Mouse (Mus musculus): ENCODE results near the gene Klhl33.
"Not testable (repeated sequence)": the region's sequence is repeated elsewhere in the genome, so short reads cannot be mapped to it uniquely, and the experiment has no call there.

The Klhl33 gene

DNA sequence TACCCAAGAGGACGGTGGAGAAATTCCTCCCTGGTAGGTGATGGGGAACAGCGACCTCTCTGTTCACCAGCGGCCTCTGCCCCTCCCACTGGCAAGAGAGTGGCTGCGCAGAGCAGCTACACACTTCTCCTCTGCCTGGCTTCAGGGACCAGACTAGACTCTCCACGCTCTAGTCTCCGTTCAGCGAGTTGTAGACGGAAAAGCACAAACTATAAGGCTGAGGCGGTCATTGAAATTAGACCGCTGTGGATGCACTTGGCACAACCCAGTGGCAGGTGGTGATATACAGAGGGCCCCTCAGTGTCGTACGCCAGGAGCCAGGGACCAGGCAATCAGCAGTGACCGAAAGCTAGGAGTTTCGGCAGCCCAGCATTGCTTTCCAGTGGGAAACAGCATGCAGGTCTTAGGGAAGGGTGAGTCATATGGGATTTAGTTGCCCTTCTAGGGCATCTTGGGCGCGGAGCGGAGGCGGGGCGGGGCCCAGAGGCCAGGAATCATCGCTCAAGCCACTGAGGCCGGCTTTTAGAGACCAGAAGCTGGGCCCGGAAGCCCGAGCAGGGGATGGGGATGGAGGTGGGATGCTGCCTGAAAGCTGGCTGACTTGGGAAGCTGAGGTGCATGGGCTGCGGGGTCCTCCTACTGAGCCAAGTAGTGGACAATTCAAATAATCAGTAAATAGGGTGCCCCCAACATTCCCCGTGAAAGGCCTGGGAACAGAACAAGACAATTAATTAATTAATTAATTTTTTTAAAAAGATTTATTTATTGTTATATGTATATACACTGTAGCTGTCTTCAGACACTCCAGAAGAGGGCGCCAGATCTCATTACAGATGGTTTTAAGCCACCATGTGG lies 6.9 kb upstream of the Klhl33 start:
- peak; percentile 11 for DNase-seq

GRCm38 (mm10) chr14:50897992-50898391 lies 685 bp upstream of the Klhl33 start:
- DNase-seq: not testable (repeated sequence)

GRCm38 (mm10) chr14:50896747-50897373 lies 447 bp downstream of the Klhl33 start:
- DNase-seq: peak; percentile 37

- no peak for DNase-seq
Observed at GRCm38 (mm10) chr14:50895985-50896746, 1.1 kb downstream of the Klhl33 start.

GRCm38 (mm10) chr14:50895407-50895806 lies 1.9 kb downstream of the Klhl33 start:
- no peak for DNase-seq

DNA sequence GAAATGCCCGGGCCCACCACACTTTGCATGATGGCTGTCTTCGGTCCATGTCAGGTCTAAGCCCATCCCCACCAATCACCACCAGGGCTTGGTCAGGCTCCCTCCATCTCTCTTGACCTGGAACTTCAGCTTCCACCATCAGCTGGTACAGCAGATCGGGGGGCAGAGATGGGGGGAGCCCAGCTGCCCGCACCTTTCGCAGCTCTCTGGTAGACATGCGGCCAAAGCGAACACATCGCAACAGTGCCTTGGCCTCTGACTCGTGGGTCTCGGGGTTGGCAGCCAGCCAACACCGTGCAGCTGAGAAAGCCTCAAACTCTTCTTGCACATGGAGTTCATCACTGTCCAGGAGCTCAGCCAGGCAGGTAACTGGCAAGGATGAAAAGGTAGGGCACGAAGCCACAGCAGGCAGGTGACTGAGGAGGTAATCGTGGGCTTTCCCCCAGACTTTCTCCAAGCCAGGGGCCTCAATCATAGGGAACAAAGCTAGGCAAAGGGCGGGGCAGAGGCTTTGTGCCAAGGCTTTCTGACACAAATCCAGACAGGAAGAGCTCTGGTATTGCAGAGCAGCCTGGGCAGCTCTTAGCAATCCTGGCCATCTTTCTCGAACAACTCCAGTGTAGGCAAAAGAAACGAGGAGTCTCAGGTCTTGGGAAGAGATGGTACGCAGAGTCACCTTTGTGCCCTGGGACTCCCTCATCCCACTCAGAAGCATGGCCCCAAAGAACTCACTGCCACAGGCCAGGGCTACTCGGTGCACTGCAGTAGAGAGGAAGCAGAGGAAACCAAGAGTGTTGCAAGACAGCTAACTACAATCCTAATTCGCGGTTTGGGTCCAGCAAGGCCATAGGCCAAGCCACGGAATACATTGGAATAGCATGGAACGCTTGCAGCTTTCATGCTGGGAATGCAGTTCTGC lies 4.5 kb downstream of the Klhl33 start:
- no peak for DNase-seq

DNA sequence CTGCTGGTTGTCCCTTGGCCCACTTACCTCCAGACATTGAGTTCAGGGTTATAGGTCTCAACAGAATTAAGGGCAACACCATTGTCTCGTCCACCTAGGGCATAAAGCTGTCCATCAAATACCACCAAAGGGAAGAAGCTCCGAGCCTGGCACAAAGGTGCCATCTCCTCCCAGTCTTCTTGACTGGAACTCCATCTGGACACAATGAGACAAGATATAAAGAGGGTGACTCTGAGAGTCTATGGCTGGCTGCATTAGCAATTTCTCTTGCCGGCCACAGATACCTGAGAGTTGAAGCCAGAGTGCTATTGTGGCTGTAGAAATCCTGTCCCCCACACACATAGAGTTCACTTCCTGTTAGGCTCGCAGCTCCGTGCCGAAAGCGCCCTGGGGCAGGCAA lies 5.2 kb downstream of the Klhl33 start:
- no peak for DNase-seq

DNA sequence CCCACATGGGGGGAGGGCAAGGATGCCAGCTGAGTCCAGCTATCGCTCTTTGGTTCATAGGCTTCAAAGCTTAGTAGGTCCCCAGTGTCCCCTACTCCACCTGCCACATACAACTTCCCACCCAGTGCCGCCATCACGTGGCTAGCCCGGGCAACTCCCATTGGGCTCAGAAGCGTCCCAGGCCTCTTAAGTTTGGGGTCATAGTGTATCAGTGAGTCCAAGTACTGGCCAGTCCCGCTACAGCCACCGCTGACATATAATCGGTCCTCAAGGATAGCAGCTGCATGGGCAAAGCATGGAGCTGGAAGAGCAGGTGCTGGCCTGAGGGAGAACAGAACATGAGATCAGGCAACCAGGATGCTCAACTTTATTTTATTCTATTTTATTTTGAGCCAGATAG lies 5.7 kb downstream of the Klhl33 start:
- no peak for DNase-seq

DNA sequence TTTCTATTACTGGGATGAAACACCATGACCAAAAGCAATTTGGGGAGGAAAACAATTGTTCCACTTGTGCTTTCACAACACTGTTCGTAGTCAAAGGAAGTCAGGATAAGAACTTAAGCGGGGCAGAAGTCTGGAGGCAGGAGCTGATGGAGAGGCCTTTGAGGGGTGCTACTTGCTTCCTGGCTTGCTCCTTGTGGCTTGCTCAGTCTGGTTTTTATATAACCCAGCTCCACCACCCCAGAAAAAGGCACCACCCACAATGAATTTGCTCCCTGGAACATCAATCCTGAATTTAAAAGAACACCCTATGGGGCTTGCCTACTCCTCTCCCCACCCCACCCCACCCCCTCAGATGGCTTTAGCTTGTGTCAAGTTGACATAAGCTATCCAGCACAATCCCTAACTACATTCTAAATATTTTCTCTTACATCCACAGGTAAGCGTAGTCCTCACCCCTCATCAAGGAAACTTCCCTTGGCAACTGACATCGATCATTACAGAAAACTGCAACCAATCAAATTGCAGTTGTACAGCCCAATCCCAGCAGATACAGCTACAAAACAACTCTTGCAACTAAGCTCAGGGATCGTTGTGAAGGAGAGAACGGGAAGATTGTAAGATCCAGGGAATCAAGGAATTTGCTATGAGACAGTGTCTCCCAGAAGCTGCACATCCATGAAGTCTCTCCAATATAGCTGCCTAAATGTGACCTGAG lies 20.9 kb downstream of the Klhl33 start:
- DNase-seq: no peak

DNA sequence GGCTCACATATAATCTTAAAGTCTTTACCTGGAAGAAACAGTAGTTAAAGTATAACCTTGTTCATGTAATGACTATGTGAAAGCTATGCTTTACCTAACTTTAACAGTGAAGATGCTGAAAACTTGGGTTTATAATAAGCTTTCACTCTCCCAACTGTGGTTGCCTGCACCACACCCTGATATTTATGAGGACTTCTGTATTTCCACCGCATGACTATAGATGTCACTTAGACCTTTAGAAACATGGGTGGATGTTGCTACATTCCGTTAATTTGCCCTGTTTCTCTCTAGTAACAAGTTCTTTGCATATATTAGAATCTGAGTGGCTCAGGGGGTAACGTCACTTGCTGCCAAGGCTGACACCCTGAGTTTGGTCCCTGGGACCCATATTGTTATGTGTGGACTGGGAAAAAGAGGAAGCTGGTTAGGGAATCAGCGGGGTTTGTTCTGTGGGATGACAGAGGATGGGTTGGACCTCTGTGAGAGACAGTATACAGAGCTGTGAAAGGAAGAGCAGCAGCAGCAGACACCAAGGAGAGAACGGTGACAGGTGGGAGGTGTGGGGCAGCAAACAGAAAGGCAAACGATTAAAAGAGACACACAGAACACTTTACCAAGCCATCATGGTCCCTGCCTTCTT lies 21.6 kb downstream of the Klhl33 start:
- DNase-seq: no peak

- DNase-seq: no peak
Observed at GRCm38 (mm10) chr14:50875175-50875574, 22.1 kb downstream of the Klhl33 start.

- no peak for DNase-seq
Observed at GRCm38 (mm10) chr14:50871284-50871683, 26.0 kb downstream of the Klhl33 start.

DNA sequence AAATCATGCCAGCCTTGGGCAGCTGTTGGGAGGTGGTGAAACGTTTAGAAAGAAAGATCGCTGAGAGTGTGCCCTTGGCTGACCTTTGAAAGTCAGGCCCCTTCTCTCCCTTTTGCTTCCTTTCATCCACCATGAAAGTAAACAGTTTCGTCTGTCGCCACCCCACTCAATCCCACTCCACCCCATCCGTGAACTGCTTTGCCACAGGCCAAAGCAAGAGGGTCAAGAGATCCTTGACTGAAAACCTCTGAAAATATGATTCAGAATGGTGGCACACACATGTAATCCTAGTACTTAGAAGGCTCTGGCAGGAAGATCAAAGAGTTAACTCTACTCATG lies 26.5 kb downstream of the Klhl33 start:
- DNase-seq: no peak

DNA sequence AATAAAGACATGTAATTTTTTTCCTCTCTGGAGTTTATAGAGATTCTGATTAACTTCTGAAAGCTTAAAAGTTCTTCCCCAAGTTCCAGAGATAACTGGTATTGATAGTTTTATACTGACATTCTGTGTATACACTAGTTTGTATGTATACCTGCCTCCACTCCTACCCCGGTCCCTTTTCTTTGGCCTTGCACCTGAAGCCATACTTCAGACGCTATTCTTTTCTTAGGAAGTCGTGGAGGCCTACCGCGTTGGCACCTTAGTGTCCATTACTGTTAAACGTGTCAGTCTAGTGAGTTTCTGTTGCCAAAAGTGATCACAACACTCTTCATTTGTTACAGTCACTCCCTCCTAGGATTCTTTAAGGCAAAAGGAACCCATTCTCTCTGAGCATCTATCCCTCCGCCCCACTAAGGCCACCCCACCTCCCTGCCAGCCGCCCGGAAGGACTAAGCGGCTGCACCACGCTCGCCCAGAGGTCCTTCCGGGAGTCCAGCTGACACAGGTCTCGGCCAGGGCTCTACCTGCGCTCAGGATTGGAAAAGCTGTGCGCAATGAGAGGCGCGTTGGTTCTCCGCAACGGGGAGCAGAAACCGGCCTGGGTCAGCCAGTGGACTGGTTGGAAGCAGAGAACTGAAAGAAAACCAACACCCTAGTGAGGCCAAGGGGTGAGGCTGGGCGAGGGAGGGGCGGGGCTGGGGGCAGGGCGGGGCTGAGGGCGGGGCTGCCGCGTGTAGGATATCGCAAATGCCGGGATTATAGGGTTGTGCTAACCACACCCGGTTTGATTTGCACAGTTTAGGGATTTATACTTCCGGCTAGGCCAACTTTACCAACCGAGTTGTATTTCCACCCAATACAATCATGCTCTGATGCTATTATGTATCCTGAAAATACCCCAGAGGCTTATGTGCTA lies 27.2 kb downstream of the Klhl33 start, which contains the start of gene Tep1:
Gene Tep1, minus strand, starts transcription at position 672 of the 916 bp plus-strand sequence.
- DNase-seq: peak; percentile 37

GRCm38 (mm10) chr14:50868656-50869055 lies 28.7 kb downstream of the Klhl33 start:
- no peak for DNase-seq

DNA sequence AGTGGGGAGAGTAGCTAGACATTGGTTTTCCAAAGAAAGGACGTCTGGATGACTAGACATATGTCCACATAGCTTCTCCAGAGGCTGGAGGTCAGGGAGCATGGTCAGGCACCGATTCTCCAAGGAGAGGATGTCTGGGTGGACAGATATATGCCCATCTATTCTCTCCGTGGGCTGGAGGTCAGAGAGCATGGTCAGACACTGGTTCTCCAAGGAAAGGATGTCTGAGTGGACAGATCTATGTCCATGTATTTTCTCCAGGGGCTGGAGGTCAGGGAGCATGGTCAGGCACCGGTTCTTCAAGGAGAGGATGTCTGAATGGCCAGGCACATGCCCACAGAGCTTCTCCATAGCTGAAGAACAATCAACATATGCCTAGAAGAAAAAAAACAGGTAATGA lies 29.1 kb downstream of the Klhl33 start:
- DNase-seq: no peak

GRCm38 (mm10) chr14:50866966-50867365 lies 30.3 kb downstream of the Klhl33 start:
- no peak for DNase-seq

DNA sequence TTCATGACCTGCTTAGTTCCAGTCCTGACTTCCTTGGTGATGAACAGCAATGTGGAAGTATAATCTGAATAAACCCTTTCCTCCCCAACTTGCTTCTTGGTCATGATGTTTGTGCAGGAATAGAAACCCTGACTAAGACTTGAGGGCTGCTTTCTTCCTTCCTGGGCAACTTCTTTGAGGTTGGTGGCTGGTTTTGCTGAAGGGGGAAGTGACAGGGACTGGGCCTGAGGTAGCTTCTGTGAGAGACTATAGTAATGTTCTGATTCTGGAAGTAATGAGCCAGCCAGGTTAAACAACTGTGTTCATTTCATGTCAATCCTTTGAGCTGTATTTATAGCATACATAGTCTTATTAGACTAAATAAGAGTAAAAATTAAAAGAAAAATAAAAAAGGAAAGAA lies 32.3 kb downstream of the Klhl33 start:
- not testable (repeated sequence) for DNase-seq

- DNase-seq: no peak
Observed at GRCm38 (mm10) chr14:50862641-50863040, 34.7 kb downstream of the Klhl33 start.

GRCm38 (mm10) chr14:50855788-50856187 lies 41.5 kb downstream of the Klhl33 start:
- DNase-seq: no peak
